Mouse (Mus musculus): ENCODE data around the gene Ankrd33b. TPM values are rescaled to one million over a fixed set of nuclear protein-coding genes. Genes with fewer than 3 reads are reported as not detected.
A peak's percentile ranks its signal among the peaks of the same experiment; 100 is the strongest.

The Ankrd33b gene
- total RNA-seq, 2 experiments from 2014 or later: 70.4 to 76.4 TPM

DNA sequence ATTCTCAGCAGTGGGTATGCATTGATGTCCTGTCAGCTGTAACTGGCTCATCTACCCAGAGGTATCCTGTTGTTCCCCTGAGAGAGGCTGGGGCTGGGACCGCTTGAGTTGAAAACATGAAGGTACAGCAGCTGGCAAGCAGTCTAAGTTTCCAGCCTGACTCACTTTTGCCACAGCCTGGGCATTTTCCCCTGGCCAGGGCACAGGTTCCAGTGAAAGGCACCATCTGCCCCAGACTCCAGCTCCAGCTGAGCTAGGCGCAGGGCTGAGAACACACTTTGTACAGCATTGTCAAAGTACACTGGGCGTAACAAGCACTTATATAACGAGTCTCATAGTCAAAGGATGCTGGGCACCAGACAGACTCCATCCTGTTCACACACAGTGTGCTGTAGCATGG lies 113.6 kb downstream of the Ankrd33b start:
- no peak for DNase-seq (ENCODE audit: low spot score in 2 of 2)
- intact Hi-C loops (cut with DNase I): no loop called here

DNA sequence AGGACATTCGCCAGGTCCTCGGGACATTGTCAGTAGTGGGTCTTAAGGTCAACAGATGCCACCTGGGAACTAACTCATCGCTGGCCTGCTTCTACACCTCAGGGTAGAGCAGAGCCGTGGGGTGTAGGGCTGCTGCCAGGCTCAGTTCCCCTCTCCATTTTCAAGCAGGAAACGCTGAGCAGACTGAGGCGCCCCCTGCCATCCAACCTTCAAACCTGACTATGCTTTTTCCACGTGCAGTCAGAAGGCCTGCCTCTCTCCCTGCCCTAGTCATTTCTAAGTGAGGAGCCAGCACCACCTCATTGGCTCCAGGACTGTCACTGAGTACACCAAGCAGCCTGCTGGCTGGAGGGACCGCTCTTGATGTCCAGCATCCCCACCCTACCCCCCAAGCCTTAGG lies 114.1 kb downstream of the Ankrd33b start:
- intact Hi-C loops (cut with DNase I): no loop called here
- no peak for DNase-seq (ENCODE audit: low spot score in 2 of 2)

DNA sequence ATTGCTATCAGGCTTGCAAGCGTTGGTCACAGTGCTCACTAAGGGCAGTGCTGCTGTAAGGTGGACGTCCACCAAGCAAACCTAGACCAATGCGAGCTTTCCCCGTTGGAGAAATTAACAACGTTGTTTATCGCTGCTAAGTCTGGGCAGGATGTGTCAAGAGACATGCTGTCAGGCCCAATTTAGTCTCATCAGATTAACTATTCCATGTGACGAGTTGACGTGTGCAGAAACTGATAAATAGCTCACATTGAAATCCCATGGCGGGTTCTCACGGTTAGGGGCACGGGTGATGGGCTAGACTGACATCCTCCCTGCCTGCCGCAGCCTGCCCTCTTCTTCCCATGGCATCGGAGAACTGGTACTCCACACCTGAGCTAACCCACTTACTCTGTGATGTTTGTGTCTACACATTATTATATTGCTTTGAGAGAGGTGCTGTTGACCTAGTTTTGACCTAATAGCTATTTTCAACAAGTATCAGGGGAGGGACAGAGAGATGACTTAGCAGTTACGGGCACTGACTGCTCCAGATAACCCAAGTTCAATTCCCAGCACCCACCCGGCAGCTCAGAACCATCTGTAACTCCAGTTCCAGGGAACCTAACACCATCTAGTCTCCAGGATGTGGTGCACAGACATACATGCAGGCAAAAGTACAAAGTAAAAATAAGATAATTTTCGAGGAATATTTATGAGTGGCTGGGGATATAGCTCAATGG lies 114.8 kb downstream of the Ankrd33b start:
- intact Hi-C loops (cut with DNase I): no loop called here
- no peak for DNase-seq (ENCODE audit: low spot score in 2 of 2)

DNA sequence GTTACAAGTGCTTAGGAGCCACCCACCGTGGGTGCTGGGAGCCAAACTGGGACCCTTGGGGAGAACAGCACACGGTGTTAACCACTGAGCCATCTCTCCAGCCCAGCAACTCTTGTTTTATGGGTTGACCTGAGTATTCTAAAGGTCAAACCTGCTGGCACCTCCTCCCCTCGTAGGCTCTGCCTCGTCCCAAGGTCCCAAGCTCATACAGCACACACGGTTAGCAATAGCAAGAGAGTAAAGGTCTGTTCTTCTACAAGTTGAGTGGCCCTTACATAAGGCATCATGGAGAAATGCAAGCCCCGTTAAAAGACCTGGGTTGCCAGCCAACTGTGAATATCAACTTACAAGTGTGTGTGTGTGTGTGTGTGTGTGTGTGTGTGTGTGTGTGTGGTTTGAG lies 116.3 kb downstream of the Ankrd33b start:
- DNase-seq (ENCODE audit: low spot score in 2 of 2): no peak
- intact Hi-C loops (cut with DNase I): no loop called here

DNA sequence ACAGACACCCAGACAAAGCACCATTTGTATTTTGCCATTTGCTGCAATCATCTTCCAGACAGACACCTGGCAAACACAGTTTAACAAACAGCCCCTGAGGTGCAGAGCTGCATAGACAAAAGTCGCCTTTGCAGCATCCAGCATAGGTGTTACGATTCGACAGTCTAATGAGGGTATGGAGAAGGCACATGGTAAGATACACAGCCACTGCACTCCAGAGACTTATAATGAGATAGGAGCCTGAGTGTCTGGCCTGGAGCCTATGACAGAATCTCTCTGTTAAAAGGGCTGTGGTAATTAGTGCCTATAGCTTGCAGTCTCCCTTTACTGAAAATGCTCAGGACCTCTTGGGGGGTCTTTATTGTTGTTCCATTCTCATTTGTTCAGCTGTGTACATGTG lies 116.8 kb downstream of the Ankrd33b start:
- intact Hi-C loops (cut with DNase I): no loop called here
- no peak for DNase-seq (ENCODE audit: low spot score in 2 of 2)

DNA sequence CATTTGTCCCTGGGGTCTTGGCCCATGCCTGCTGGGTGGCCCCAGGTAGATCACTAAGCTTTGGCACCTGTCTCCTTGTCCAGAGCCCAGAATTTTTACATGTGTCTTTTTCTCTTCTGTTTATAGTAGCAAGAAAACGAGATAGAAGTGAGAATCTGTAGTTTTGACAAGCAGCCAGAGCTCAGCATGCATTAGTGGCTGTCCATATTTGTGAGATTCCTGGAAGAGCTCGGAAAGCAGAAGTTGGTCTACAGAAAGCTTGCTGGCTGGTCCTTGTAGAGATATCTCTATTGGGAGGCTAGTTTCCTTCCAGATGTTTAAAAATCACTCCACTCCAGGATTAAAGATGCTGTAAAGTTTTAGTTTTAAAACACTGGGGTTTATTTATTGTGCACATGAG lies 117.5 kb downstream of the Ankrd33b start:
- DNase-seq (ENCODE audit: low spot score in 2 of 2): no peak

DNA sequence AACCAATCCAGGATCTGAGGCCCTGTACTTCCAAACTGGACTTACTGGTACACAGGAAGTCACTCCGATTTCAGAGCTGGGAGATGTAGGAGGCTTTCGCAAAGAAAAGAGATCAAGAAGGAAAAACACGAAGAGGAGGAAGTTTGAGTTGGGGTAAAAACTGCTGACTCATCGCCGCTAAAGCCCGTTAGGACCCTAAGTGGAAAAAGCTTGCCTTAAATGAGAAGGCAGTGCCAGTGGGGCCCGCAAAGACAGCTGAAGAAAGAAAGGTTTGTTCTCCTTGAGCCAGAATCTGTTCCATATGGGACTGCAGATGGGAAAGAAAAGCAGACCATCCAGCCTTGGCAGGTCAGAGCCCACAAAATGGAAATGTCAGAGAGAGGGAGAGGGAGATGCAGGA lies 118.6 kb downstream of the Ankrd33b start:
- DNase-seq (ENCODE audit: low spot score in 2 of 2): no peak

More for the DNA sequence above, 117.5 kb downstream of the Ankrd33b start:
- intact Hi-C loops (cut with DNase I): no loop called here

DNA sequence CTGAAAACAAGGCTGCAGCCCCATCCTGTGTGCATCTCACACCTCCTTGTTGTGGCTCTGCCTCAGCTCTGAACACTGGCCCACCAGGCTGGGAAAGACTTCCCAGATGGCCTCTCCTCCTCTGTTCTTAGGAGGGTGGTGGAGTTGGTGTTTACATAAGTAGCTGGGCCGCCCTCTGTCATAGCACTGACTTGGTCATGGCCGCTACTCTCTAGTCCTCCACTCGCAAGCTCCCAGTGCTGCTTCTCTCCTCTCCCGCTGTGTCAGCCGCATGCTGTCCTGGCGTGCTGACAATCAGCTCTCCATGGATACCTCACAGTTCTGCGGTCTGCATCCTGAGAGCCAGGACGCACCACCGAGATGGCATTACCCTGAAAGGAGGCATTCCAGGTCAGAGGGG lies 120.5 kb downstream of the Ankrd33b start:
- intact Hi-C loops (cut with DNase I): no loop called here
- peak in 1 of 2 experiments; percentile 30 for DNase-seq (ENCODE audit: low spot score in 2 of 2)

More for the DNA sequence above, 118.6 kb downstream of the Ankrd33b start:
- intact Hi-C loops (cut with DNase I): no loop called here

DNA sequence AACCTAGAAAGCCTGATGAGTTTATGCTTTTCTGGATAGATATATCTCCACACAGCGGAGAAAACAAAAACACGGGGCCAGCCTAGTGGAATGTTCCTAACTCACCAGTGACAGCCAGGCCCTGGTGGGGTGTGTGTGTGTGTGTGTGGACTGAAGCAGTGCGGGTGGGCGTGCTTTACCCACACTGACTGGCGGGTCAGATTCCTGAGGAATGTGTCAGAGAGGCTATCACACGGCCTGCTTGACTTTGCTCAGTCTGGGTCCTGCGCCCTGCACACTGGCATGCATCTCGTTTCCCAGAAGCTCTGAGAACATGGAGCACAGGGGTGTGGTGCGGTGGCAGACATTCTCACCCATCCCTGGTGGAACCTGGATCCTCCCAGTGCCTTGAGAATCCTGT lies 121.6 kb downstream of the Ankrd33b start:
- intact Hi-C loops (cut with DNase I): no loop called here
- no peak for DNase-seq (ENCODE audit: low spot score in 2 of 2)

DNA sequence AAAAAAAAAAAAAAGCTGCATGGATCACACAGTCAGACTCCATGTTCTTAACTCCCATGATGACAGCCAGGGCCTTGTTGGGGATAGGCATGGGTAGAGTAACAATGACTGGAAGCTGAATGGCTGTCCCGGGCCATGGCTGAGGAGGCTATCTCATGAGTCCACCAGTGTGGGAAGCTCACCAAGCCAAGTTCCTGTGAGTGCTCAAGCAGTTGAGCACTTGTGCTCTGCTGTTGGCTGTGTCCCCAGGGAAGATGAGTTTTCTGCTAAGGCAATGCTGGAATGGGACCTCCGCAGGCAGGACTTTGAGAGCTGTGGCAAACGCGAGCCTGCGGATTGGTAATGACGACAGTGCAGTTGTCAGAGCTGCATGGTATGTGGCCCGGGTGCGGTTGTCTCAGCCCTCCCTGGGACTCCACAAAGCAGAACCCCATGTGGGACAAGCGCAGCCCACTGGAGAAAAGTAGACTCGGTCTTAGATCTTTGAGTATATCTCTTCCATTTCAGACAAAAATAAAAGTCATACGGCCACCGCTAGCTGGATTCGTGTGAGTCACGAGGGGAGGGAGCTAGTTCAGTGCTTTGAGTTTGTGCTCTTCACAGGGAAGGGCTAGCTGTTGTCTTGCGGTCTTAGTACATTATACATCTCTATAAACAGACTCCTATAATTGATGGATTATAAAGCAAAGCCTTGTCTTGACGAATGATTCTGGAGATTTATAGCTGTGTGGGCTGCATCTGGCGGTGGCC lies 122.7 kb downstream of the Ankrd33b start:
- intact Hi-C loops (cut with DNase I): no loop called here
- no peak for DNase-seq (ENCODE audit: low spot score in 2 of 2)

DNA sequence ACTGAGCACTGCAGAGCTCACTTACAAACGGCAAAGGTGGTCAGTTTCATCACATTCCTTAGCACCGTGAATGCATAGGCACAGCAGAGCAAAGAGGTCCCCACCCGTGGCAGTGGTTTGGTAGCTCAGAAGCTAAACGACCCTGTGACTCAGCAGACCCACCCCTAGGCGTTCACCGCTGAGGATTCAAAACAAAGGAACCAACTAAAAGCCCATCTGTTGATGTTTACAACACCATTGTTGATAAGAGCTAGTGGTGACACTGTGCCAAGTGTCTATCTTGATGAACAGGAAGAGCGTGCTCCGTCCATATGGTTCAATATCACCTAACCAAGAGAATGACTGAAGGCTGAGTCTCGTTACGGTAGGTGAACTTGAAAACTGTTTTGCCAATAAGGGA lies 124.3 kb downstream of the Ankrd33b start:
- DNase-seq (ENCODE audit: low spot score in 2 of 2): no peak
- intact Hi-C loops (cut with DNase I): no loop called here

Other genes with a start within 250 kb of the Ankrd33b start
- 1 to 10 TPM; 6.0 to 7.2 TPM for gene Dap, start 143.4 kb downstream of the Ankrd33b start, total RNA-seq (2021)
- under 1 TPM; 0.57 to 0.79 TPM for gene Ropn1l, start 86.0 kb upstream of the Ankrd33b start, total RNA-seq (2021)
- 100 to 1,000 TPM; 192 to 199 TPM for gene March6, start 163.3 kb upstream of the Ankrd33b start, total RNA-seq (2021)
- gene Cmbl, start 197.7 kb upstream of the Ankrd33b start, total RNA-seq (2021): 10 to 100 TPM; 13.2 to 14.4 TPM
- gene Cct5, start 234.1 kb upstream of the Ankrd33b start, total RNA-seq (2021): 100 to 1,000 TPM; 180 to 184 TPM
- 10 to 100 TPM in 1 of 2 experiments, 1 to 10 TPM in 1; 9.2 to 12.8 TPM for gene Fam173b, start 234.1 kb upstream of the Ankrd33b start, total RNA-seq (2021)

Data from left cerebral cortex, postnatal 36 days (tissue).